Mouse (Mus musculus) erythroblast, embryonic 14.5 days (primary cell): ENCODE data around the gene Tmcc2. TPM values are rescaled to one million over a fixed set of nuclear protein-coding genes. Genes with fewer than 3 reads are reported as not detected.

Source experiments
- H3K27me3 ChIP-seq: 2 replicates; pipeline ENCODE4 v1.6.1; 2012; ENCODE audit warnings: inconsistent platforms; ENCODE audit not compliant: control insufficient read depth
- H3K36me3 ChIP-seq: 2 replicates; pipeline ENCODE4 v1.6.1; 2012; ENCODE audit warnings: mild to moderate bottlenecking, inconsistent platforms; ENCODE audit not compliant: control insufficient read depth
- H3K4me1 ChIP-seq: 2 replicates; pipeline ENCODE4 v1.6.1; 2012; ENCODE audit warnings: inconsistent platforms; ENCODE audit not compliant: control insufficient read depth
- H3K4me3 ChIP-seq: replicated peaks from 2 replicates; pipeline ENCODE3; 2012; ENCODE audit warnings: moderate library complexity, mild to moderate bottlenecking, inconsistent platforms
- H3K9me3 ChIP-seq: 2 replicates; pipeline ENCODE4 v1.6.1; 2012; ENCODE audit warnings: low read length, inconsistent platforms, mixed read lengths; ENCODE audit not compliant: control insufficient read depth
- GATA1 ChIP-seq: IDR thresholded peaks from 2 replicates; pipeline ENCODE4 v1.6.1; 2012; ENCODE audit warnings: low read length, inconsistent platforms, mixed read lengths
- TAL1 ChIP-seq: IDR thresholded peaks from 3 replicates; pipeline ENCODE4 v1.6.1; 2012; ENCODE audit warnings: low read length, inconsistent platforms, mixed read lengths
- polyA plus RNA-seq: library from polyadenylated mRNA; stranded (reverse); fragments of >175 nt; gene quantifications from 2 replicates; pipeline ENCODE4 v1.2.3, GENCODE M21; 2012

The Tmcc2 gene
- polyA plus RNA-seq, 1 experiment = 495 TPM

DNA sequence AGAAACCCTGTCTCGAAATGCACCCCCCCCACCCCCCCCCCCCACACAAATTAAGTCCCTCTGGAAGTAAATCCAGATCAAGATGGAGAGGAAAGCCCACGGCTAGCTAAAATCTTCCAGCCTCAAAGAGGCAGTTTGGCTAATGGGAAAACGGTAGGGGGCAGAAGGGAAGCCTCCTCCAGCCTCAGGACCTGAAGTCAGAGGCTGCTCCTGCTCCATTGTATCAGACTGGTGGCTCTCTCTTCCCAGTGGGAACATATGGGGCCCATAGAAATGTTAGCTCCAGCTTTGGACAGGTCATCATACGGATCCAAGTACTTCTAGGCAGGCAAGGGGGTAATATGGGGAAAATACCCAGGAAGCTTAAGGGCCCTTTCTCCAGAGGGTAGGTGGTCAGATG lies 25.4 kb downstream of the Tmcc2 start:
- Histone ChIP-seq H3K27me3 (no peaks in the 10 kb centered on the region), H3K9me3 (no peaks in the 10 kb centered on the region), H3K4me1 (peaks cover 87% of the 10 kb centered on the region), H3K4me3 (peak overlapping the region; percentile 77), H3K36me3 (peaks cover 97% of the 10 kb centered on the region)
- TF ChIP-seq TAL1 (no peak), GATA1 (no peak)

DNA sequence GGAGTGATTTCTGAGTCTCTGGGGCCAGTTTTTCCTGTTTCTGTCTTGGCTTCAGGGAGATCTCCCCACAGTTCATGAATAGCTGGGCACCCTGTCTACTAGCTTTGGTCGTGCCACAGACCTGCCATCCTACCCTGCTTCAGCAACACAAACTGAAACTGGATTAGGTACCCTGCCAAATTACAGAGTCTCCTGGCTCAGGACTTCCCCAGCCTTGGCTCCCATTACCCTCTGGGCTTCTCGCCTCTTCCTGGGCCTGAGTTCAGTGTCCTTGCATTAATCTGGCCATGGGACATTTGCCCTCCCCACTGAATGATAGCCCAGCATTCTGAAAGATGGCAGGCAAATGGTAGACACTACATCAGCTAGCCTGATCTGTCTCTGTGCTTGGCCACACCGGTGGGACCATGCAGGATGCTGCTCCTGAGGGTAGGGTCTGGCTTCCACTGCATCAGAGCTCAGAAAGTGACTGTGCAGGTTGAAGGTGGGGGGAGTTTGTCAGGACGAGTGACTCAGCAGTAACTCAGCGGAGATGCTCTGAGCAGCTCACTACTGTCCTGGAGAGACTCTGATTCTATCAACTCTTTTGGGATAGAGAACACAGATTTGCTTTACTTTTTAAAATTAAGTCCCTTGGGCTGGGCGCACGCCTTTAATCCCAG lies 26.1 kb downstream of the Tmcc2 start:
- no peak for TF ChIP-seq TAL1
- H3K9me3 ChIP-seq = no peaks in the 10 kb centered on the region
- peaks cover 87% of the 10 kb centered on the region for H3K4me1 ChIP-seq
- no peaks in the 10 kb centered on the region for H3K27me3 ChIP-seq
- H3K4me3 ChIP-seq = peak overlapping the region; percentile 77
- H3K36me3 ChIP-seq = peaks cover 97% of the 10 kb centered on the region

DNA sequence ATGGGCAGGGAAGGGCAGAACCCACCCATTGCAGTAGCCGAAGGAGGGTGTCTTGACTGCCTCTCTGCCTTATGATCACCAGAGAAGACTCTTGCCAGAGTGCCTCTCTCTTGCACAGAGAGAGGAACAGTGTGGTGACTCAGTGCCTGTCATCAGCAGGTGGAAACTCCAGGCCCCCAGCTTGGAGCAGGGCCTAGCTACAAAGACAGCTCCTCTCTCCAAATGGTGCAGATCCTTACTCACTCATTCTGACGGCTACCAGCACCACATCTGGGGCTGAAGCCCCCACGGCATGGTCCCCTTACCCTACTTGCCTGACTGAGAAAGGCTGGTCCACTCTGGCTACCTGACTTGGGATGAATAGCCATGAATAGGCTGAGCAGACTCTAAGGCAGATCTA lies 26.7 kb downstream of the Tmcc2 start:
- Histone ChIP-seq H3K4me1 (peaks cover 87% of the 10 kb centered on the region), H3K36me3 (peaks cover 97% of the 10 kb centered on the region)

DNA sequence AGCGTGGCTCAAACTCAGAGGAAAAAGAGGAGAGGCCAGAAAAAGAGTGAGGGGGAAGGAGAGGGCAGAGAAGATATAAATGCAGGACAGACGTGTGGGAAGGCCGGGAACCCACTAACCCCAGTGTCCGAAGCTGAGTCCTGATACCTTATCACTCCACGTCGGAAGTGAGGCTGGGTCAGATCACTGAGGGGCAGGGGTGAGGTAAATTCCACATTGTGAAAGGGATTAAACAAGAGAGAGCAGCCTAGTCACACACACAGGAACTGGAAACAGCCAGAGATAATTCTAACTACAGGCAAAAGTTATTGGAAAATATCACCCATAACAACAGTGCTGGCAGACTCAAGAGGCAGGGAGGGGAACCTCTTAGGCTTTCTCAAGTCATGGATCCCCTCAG lies 29.1 kb downstream of the Tmcc2 start:
- TF ChIP-seq GATA1 (no peak), TAL1 (no peak)
- Histone ChIP-seq H3K27me3 (no peaks in the 10 kb centered on the region; the same call in 1 of the 2 replicates), H3K4me1 (peaks cover 93% of the 10 kb centered on the region), H3K9me3 (no peaks in the 10 kb centered on the region), H3K4me3 (peak overlapping the region; percentile 77), H3K36me3 (peaks cover 100% of the 10 kb centered on the region)

More for the DNA sequence above, 26.7 kb downstream of the Tmcc2 start:
- TF ChIP-seq TAL1 = no peak
- no peak for TF ChIP-seq GATA1
- H3K27me3 ChIP-seq = no peaks in the 10 kb centered on the region
- no peaks in the 10 kb centered on the region for H3K9me3 ChIP-seq
- H3K4me3 ChIP-seq = peak overlapping the region; percentile 77

DNA sequence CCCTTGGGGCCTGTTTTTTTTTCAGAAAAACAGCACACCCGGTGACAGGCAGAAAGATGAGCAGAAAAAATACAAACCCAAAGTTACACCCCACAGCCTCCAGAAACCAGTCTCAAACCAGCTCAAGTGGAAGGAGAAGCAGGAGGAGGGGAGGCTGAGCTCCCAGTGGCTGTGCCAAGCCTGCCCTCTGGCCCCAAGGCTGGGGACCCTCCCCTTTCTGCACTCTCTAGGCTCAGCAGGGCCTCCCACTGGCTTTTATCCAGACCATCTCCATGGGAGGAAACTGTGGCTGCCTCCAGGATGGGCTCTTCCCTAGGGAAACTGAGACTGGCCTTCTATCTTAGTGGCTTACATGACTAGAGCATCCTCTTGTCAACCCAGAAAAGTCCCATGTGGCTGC lies 34.2 kb downstream of the Tmcc2 start:
- TF ChIP-seq TAL1 = no peak
- TF ChIP-seq GATA1 = no peak
- Histone ChIP-seq H3K4me1 (peaks cover 70% of the 10 kb centered on the region), H3K36me3 (peaks cover 98% of the 10 kb centered on the region), H3K4me3 (peak overlapping the region; percentile 18), H3K27me3 (no peaks in the 10 kb centered on the region; the same call in 1 of the 2 replicates), H3K9me3 (no peaks in the 10 kb centered on the region)

DNA sequence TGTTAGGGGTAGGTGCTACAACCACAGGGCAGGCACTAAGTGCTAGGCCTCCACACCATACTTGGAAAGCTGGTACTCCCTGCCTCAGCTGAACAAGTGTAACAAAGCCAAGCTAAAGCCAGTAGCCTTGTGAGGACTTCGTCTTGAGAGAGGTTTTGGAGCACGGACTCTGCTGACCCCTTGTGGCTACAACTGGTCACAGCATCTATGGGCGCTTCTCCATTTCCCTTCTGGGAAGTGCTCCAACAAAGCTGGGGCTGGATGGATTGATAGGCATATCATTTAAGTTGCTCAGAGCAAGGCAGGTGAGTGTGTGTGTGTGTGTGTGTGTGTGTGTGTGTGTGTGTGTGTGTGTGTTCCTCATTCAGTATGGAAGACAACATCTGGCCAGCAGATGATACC lies 35.2 kb downstream of the Tmcc2 start:
- H3K36me3 ChIP-seq = peaks cover 88% of the 10 kb centered on the region
- H3K4me3 ChIP-seq = no peak overlapping the region
- TF ChIP-seq GATA1 (no peak), TAL1 (no peak)
- peaks cover 3% of the 10 kb centered on the region for H3K9me3 ChIP-seq
- peaks cover 60% of the 10 kb centered on the region for H3K4me1 ChIP-seq
- no peaks in the 10 kb centered on the region; the same call in 1 of the 2 replicates for H3K27me3 ChIP-seq

DNA sequence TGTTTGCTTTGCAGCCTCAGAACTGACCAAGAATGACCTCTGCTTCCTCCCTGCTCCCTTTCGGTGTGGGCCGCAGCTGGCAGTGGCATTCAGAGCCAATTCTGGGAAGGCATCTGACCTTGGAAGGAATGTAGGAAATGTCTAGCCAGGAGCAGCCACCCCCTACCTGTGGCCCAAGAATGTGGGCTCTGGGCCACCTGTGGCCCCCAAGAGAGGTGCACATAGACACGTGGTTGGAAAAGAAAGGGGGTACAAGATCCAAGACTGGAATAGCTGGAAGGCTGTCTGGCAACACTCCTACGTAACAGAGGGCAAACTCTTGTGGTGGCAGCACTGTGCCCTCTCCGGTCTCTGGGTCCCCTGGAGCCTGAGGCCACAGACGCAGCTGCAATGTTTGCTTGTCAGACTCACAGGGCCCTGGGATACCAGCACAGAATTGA lies 35.9 kb downstream of the Tmcc2 start:
- TF ChIP-seq TAL1 = no peak
- TF ChIP-seq GATA1 = no peak
- H3K36me3 ChIP-seq = peaks cover 81% of the 10 kb centered on the region
- H3K27me3 ChIP-seq = peaks cover 2% of the 10 kb centered on the region; the same call in 1 of the 2 replicates
- peaks cover 54% of the 10 kb centered on the region for H3K4me1 ChIP-seq
- H3K9me3 ChIP-seq = peaks cover 8% of the 10 kb centered on the region
- no peak overlapping the region for H3K4me3 ChIP-seq

DNA sequence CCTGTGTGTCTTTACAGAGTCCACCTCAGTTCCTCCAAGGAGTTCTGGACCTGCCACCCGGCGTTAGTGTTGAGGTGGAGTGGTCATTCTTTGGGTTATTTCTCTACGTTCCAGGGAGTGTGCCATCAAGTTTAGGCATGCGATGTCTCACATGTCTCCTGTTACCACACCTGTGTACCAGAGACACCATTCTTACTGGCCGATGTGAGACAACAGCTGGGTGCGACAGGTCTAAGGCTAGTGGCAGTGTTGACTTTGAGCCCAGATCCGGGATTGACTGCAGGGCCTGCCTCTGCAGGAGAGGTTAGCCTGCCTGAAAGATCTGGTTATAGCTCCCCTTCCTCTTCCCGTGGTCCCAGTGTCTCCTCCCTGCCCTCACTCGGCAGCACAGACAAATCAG lies 36.8 kb downstream of the Tmcc2 start:
- Histone ChIP-seq H3K27me3 (peaks cover 2% of the 10 kb centered on the region; the same call in 1 of the 2 replicates), H3K36me3 (peaks cover 72% of the 10 kb centered on the region), H3K4me1 (peaks cover 44% of the 10 kb centered on the region), H3K9me3 (peaks cover 8% of the 10 kb centered on the region), H3K4me3 (peak overlapping the region; percentile 4)
- TF ChIP-seq TAL1 = no peak
- no peak for TF ChIP-seq GATA1

DNA sequence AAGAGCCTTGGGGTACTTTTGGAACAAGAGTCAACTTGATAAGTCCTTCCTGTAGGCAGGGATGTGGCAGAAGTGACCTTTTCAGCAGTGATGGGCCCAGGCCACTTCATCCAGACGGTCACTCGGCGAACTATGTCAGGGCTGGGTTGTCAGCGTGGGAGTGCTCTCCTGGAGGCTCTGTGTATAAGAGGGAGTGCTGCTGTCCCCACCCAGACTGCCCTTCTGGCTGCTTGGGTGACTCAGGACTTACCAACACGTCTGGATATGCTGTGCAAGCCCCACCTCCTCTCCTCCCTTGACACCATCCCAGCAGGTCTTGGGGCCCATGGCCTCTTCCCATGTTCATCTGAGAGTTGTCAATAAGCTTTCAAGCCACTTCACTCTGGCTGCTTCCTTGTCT lies 37.7 kb downstream of the Tmcc2 start:
- peaks cover 2% of the 10 kb centered on the region; the same call in 1 of the 2 replicates for H3K27me3 ChIP-seq
- no peak overlapping the region for H3K4me3 ChIP-seq
- peaks cover 8% of the 10 kb centered on the region for H3K9me3 ChIP-seq
- TF ChIP-seq GATA1 (no peak), TAL1 (no peak)
- H3K36me3 ChIP-seq = peaks cover 63% of the 10 kb centered on the region
- H3K4me1 ChIP-seq = peaks cover 36% of the 10 kb centered on the region
